ENCODE assay signal across 18 mouse cellular contexts in the genomic region with DNA sequence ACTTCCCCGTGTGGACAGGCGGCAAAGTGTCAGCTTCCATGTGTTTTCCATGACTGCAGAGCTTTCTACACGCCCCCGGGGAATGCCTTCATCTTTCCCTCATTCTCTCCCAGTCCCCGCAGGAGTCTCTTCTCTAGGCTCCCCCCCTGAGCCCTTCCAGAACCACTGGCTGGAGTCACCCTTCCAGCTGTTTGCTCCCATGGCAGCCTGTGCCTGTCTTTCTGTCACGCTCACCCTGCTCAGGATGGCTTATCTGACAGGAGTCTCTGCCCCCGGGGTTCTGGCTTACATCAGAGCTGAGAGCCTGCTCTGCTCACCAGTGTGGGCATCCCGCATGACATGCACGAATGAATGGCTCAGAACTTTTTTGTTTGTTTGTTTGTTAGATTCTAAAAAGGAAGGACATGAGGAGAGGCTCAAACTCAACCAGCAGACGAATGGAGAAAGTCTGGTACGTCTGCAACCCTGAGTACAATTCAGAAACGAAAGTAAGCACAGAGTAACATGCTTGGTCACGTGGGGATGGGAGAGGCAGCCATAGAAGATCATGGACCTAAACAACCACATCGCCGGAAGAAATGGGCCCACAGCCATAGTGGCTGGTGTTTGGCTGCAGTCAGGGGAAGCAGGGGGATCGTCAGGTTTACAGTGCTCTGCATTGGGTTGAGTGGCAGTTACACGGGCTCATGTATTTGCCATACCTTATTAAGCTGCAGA. TPM values are rescaled to one million over a fixed set of nuclear protein-coding genes. Genes with fewer than 3 reads are reported as not detected.
A peak's percentile ranks its signal among the peaks of the same experiment; 100 is the strongest.
DNase-seq lines count a peak whose midpoint lies in the region; ATAC-seq and TF ChIP-seq lines count a peak whose summit lies in the region.
"Had no signal": no experiment of that assay in that cellular context is flagged by ENCODE, and none has a peak within 500 bp of the region (broad histone marks: within the 10 kb centered on the region; RNA-seq: fewer than 3 reads in every experiment).

No protein-coding gene starts in this region.

- intact Hi-C loops in gastrocnemius, adult 2 months (cut with DNase I): no loop called here

- peak overlapping the region; percentile 57 for H3K4me3 ChIP-seq in gastrocnemius, adult 2 months
- H3K4me3 ChIP-seq in lung, embryonic 16.5 days (ENCODE audit: low read length): peak overlapping the region; percentile 28; the same call in 1 of the 2 replicates
- peak overlapping the region; percentile 37 for H3K4me3 ChIP-seq in heart, postnatal 0 days (ENCODE audit: low read depth, low read length)
- H3K4me3 ChIP-seq in stomach, embryonic 16.5 days (replicated peaks; ENCODE audit: low read length): peak overlapping the region; percentile 24; the same call in 1 of the 2 replicates
- H3K4me3 ChIP-seq in midbrain, embryonic 13.5 days (replicated peaks): no peak overlapping the region
- H3K4me3 ChIP-seq: embryonic facial prominence, embryonic 13.5 days; kidney, embryonic 15.5 days; layer of hippocampus, adult 2 months had no signal

- H3K4me1 ChIP-seq in lung, embryonic 16.5 days (replicated peaks; ENCODE audit: control insufficient read depth, insufficient read depth, low read length): 0 out of 2 replicates have a peak, but pooled peaks cover 6% of the 10 kb centered on the region
- H3K4me1 ChIP-seq in heart, postnatal 0 days (ENCODE audit: control insufficient read depth, insufficient read depth): 0 out of 2 replicates have a peak, but pooled peaks cover 7% of the 10 kb centered on the region
- peaks cover 3% of the 10 kb centered on the region; the same call in 1 of the 2 replicates for H3K4me1 ChIP-seq in stomach, embryonic 16.5 days (ENCODE audit: control insufficient read depth, insufficient read depth, low read length)
- peaks cover 35% of the 10 kb centered on the region for H3K4me1 ChIP-seq in midbrain, embryonic 13.5 days (replicated peaks)

- no peak for DNase-seq in gastrocnemius, adult 2 months
- DNase-seq in gastrocnemius, postnatal 10 days: no peak
- no peak for DNase-seq in lung, postnatal 36 days
- peak; percentile 42 for DNase-seq in heart, postnatal 0 days (ENCODE audit: low spot score)
- DNase-seq in left cerebral cortex, adult 18-20 months (ENCODE audit: low spot score in 2 of 2): no peak
- DNase-seq: adrenal gland, postnatal 25 days; cerebellum, postnatal 25 days had no signal

- no peaks in the 10 kb centered on the region for H3K27me3 ChIP-seq in lung, embryonic 16.5 days (ENCODE audit: control insufficient read depth, insufficient read depth, low read depth, low read length)
- H3K27me3 ChIP-seq in heart, postnatal 0 days (ENCODE audit: control insufficient read depth, insufficient read depth, low read length): no peaks in the 10 kb centered on the region
- no peaks in the 10 kb centered on the region for H3K27me3 ChIP-seq in stomach, embryonic 16.5 days (ENCODE audit: control insufficient read depth, insufficient read depth, low read length)
- H3K27me3 ChIP-seq in midbrain, embryonic 13.5 days: no peaks in the 10 kb centered on the region
- H3K27me3 ChIP-seq: embryonic facial prominence, embryonic 13.5 days; kidney, embryonic 15.5 days had no signal

- 39% methylated on average over 17 of the region's 17 CpGs for WGBS in lung, embryonic 16.5 days
- 13% methylated on average over 17 of the region's 17 CpGs for WGBS in heart, postnatal 0 days
- WGBS in stomach, embryonic 16.5 days: 46% methylated on average over 17 of the region's 17 CpGs
- 75% methylated on average over 17 of the region's 17 CpGs for WGBS in midbrain, embryonic 13.5 days

- peak overlapping the region; percentile 49; the same call in 1 of the 2 replicates for H3K9ac ChIP-seq in lung, embryonic 16.5 days (ENCODE audit: low read length)
- no peak overlapping the region; the same call in 1 of the 2 replicates for H3K9ac ChIP-seq in heart, postnatal 0 days (replicated peaks; ENCODE audit: low read depth, low read length)
- H3K9ac ChIP-seq in stomach, embryonic 16.5 days (ENCODE audit: low read length): peak overlapping the region; percentile 56
- H3K9ac ChIP-seq in midbrain, embryonic 13.5 days (replicated peaks): no peak overlapping the region
- H3K9ac ChIP-seq: embryonic facial prominence, embryonic 13.5 days; kidney, embryonic 15.5 days had no signal

- no peaks in the 10 kb centered on the region for H3K9me3 ChIP-seq in lung, embryonic 16.5 days (ENCODE audit: control insufficient read depth, low read length)
- H3K9me3 ChIP-seq in heart, postnatal 0 days (replicated peaks; ENCODE audit: control insufficient read depth, low read length): no peaks in the 10 kb centered on the region
- no peaks in the 10 kb centered on the region for H3K9me3 ChIP-seq in stomach, embryonic 16.5 days (replicated peaks; ENCODE audit: control insufficient read depth, low read length)
- H3K9me3 ChIP-seq in midbrain, embryonic 13.5 days: no peaks in the 10 kb centered on the region; the same call in 1 of the 2 replicates
- H3K9me3 ChIP-seq: embryonic facial prominence, embryonic 13.5 days; kidney, embryonic 15.5 days had no signal

- H3K27ac ChIP-seq in gastrocnemius, adult 2 months: no peak overlapping the region
- H3K27ac ChIP-seq in lung, embryonic 16.5 days (ENCODE audit: low read length): no peak overlapping the region
- no peak overlapping the region for H3K27ac ChIP-seq in heart, postnatal 0 days (ENCODE audit: low read depth)
- peak overlapping the region; percentile 63; the same call in 1 of the 2 replicates for H3K27ac ChIP-seq in stomach, embryonic 16.5 days (ENCODE audit: low read length)
- H3K27ac ChIP-seq in midbrain, embryonic 13.5 days: no peak overlapping the region; the same call in 1 of the 2 replicates
- H3K27ac ChIP-seq: embryonic facial prominence, embryonic 13.5 days; kidney, embryonic 15.5 days; layer of hippocampus, adult 2 months had no signal

- no peak for TF ChIP-seq EP300 in heart, postnatal 0 days (IDR thresholded peaks at IDR 0.05; ENCODE audit: low read depth)

- peak overlapping the region; percentile 42 for H3K4me2 ChIP-seq in lung, embryonic 16.5 days (ENCODE audit: low read depth, low read length)
- peak overlapping the region; percentile 55 for H3K4me2 ChIP-seq in heart, postnatal 0 days (ENCODE audit: low read depth, low read length)
- H3K4me2 ChIP-seq in stomach, embryonic 16.5 days (ENCODE audit: low read depth, low read length): peak overlapping the region; percentile 37
- H3K4me2 ChIP-seq in midbrain, embryonic 13.5 days (replicated peaks): no peak overlapping the region
- H3K4me2 ChIP-seq: embryonic facial prominence, embryonic 13.5 days; kidney, embryonic 15.5 days; liver, embryonic 11.5 days had no signal

- ATAC-seq in lung, embryonic 16.5 days (ENCODE audit: low read depth): 0 out of 2 replicates have a peak, but pooled peaks have one; percentile 21
- peak; percentile 79 for ATAC-seq in heart, postnatal 0 days (ENCODE audit: insufficient read depth, low read depth)
- peak; percentile 7; the same call in 1 of the 2 replicates for ATAC-seq in stomach, embryonic 16.5 days (ENCODE audit: insufficient read depth, low FRiP score)
- no peak for ATAC-seq in midbrain, embryonic 13.5 days
- ATAC-seq: hindbrain, embryonic 16.5 days had no signal

- TF ChIP-seq CTCF in gastrocnemius, adult 2 months (IDR thresholded peaks at IDR 0.05): no peak
- TF ChIP-seq CTCF in heart, postnatal 0 days (IDR thresholded peaks at IDR 0.05; ENCODE audit: low read depth): no peak

- H3K36me3 ChIP-seq in lung, embryonic 16.5 days (ENCODE audit: control insufficient read depth, insufficient read depth, low read length): no peaks in the 10 kb centered on the region
- no peaks in the 10 kb centered on the region for H3K36me3 ChIP-seq in heart, postnatal 0 days (replicated peaks; ENCODE audit: control insufficient read depth, insufficient read depth, low read length)
- H3K36me3 ChIP-seq in stomach, embryonic 16.5 days (ENCODE audit: control insufficient read depth, insufficient read depth, low read length): no peaks in the 10 kb centered on the region
- no peaks in the 10 kb centered on the region for H3K36me3 ChIP-seq in midbrain, embryonic 13.5 days
- H3K36me3 ChIP-seq: embryonic facial prominence, embryonic 13.5 days; G1E; kidney, embryonic 15.5 days had no signal

RNA-seq across cellular contexts. Expression of gene Ccdc60, which starts 17.1 kb away (rescaled TPM):
- total RNA-seq in gastrocnemius, adult 2 months (2021): not detected
- not detected for total RNA-seq in gastrocnemius, postnatal 10 days (2021)
- 2.4 and 2.5 TPM in 2 replicates for polyA plus RNA-seq in lung, embryonic 16.5 days (2015; fragmentation: Nextera tagmentation; extraction: Ambion mirVana)
- total RNA-seq in heart, postnatal 0 days (2014; rRNA removed; ENCODE audit: low replicate concordance): not detected in 2 replicates
- 0.11 and 0.16 TPM in 2 replicates for polyA plus RNA-seq in heart, postnatal 0 days (2015; fragmentation: Nextera tagmentation; extraction: Ambion mirVana)
- polyA plus RNA-seq in stomach, embryonic 16.5 days (2015; fragmentation: Nextera tagmentation; extraction: Ambion mirVana): 2.6 and 2.7 TPM in 2 replicates
- under 1 TPM in 1 of 2 experiments, not detected in 1; 0.23 TPM for total RNA-seq in left cerebral cortex, adult 18-20 months (2021)
- 2.1 and 2.5 TPM in 2 replicates for polyA plus RNA-seq in midbrain, embryonic 13.5 days (2015; fragmentation: Nextera tagmentation; extraction: Ambion mirVana)
- total RNA-seq: adrenal gland, postnatal 25 days; G1E; megakaryocyte, adult 5-6 weeks; neutrophil, adult 5-6 weeks had no signal
- polyA plus RNA-seq: G1E had no signal

Comparison
In these comparisons a context has a peak if more than half of its experiments do, and no peak if none do; other contexts are left out.
1. H3K9ac ChIP-seq: peak in lung, embryonic 16.5 days (single experiment) and stomach, embryonic 16.5 days (single experiment); none in heart, postnatal 0 days (single experiment) and midbrain, embryonic 13.5 days (single experiment).